In genomic region chr4:117156372-117156771, GRCm38 (mm10) we compare ENCODE assay signal across 7 mouse cellular contexts. TPM values are rescaled to one million over a fixed set of nuclear protein-coding genes. Genes with fewer than 3 reads are reported as not detected.
DNase-seq lines count a peak whose midpoint lies in the region; ATAC-seq and TF ChIP-seq lines count a peak whose summit lies in the region.

No protein-coding gene starts in this region.

- H3K4me2 ChIP-seq in forebrain, embryonic 13.5 days = peak overlapping the region; percentile 89
- H3K4me2 ChIP-seq in liver, embryonic 11.5 days = peak overlapping the region; percentile 57
- peak overlapping the region; percentile 80 for H3K4me2 ChIP-seq in stomach, postnatal 0 days (replicated peaks; ENCODE audit: low read depth)

- TF ChIP-seq EP300 in stomach, postnatal 0 days (optimal IDR thresholded peaks at IDR 0.05) = no peak

- no peak for TF ChIP-seq CTCF in stomach, postnatal 0 days (IDR thresholded peaks at IDR 0.05; ENCODE audit: low read depth)

- ATAC-seq in megakaryocyte, adult 5-6 weeks (ENCODE audit: poor library complexity, severe bottlenecking) = no peak
- no peak for ATAC-seq in forebrain, embryonic 13.5 days
- ATAC-seq in liver, embryonic 11.5 days (replicated peaks; ENCODE audit: low FRiP score) = no peak
- ATAC-seq in stomach, postnatal 0 days (ENCODE audit: low FRiP score, low TSS enrichment) = no peak

- H3K27ac ChIP-seq in forebrain, embryonic 13.5 days = peak overlapping the region; percentile 94; the same call in 1 of the 2 replicates
- H3K27ac ChIP-seq in liver, embryonic 11.5 days (ENCODE audit: low read depth, low read length) = peak overlapping the region; percentile 97
- H3K27ac ChIP-seq in stomach, postnatal 0 days (replicated peaks) = no peak overlapping the region; the same call in 1 of the 2 replicates

- H3K9ac ChIP-seq in forebrain, embryonic 13.5 days = peak overlapping the region; percentile 100; the same call in 1 of the 2 replicates
- H3K9ac ChIP-seq in liver, embryonic 11.5 days (ENCODE audit: low read depth, low read length) = peak overlapping the region; percentile 100
- peak overlapping the region; percentile 98; the same call in 1 of the 2 replicates for H3K9ac ChIP-seq in stomach, postnatal 0 days (ENCODE audit: low read length)

- peaks cover 65% of the 10 kb centered on the region for H3K36me3 ChIP-seq in megakaryocyte, embryonic 14.5 days (replicated peaks; ENCODE audit: low read length)
- peaks cover 59% of the 10 kb centered on the region for H3K36me3 ChIP-seq in forebrain, embryonic 13.5 days (ENCODE audit: poor library complexity, severe bottlenecking)
- peaks cover 40% of the 10 kb centered on the region for H3K36me3 ChIP-seq in liver, embryonic 11.5 days (ENCODE audit: control insufficient read depth, insufficient read depth, low read length)
- H3K36me3 ChIP-seq in stomach, postnatal 0 days (ENCODE audit: control insufficient read depth, insufficient read depth, low read length) = peaks cover 15% of the 10 kb centered on the region

- DNase-seq in liver, embryonic 11.5 days (ENCODE audit: low spot score) = no peak
- DNase-seq in stomach, postnatal 0 days (ENCODE audit: low spot score) = no peak
- no peak for DNase-seq in ovary, postnatal 10 days (ENCODE audit: low spot score)
- DNase-seq in kidney, postnatal 25 days = no peak

- no peaks in the 10 kb centered on the region for H3K9me3 ChIP-seq in megakaryocyte, embryonic 14.5 days
- no peaks in the 10 kb centered on the region for H3K9me3 ChIP-seq in forebrain, embryonic 13.5 days (replicated peaks)
- H3K9me3 ChIP-seq in liver, embryonic 11.5 days (ENCODE audit: control insufficient read depth, low read length) = no peaks in the 10 kb centered on the region
- no peaks in the 10 kb centered on the region for H3K9me3 ChIP-seq in stomach, postnatal 0 days (ENCODE audit: control insufficient read depth, low read length)

- peak overlapping the region; percentile 95 for H3K4me3 ChIP-seq in megakaryocyte, embryonic 14.5 days (replicated peaks)
- H3K4me3 ChIP-seq in forebrain, embryonic 13.5 days = peak overlapping the region; percentile 96
- peak overlapping the region; percentile 99 for H3K4me3 ChIP-seq in liver, embryonic 11.5 days (ENCODE audit: low read depth, low read length)
- peak overlapping the region; percentile 95 for H3K4me3 ChIP-seq in stomach, postnatal 0 days (ENCODE audit: low read depth, low read length)

- WGBS in forebrain, embryonic 13.5 days = 25% methylated on average over 6 of the region's 6 CpGs
- 22% methylated on average over 6 of the region's 6 CpGs for WGBS in liver, embryonic 11.5 days
- WGBS in stomach, postnatal 0 days = 28% methylated on average over 6 of the region's 6 CpGs

- H3K4me1 ChIP-seq in megakaryocyte, embryonic 14.5 days = peaks cover 40% of the 10 kb centered on the region
- peaks cover 26% of the 10 kb centered on the region for H3K4me1 ChIP-seq in forebrain, embryonic 13.5 days
- peaks cover 25% of the 10 kb centered on the region for H3K4me1 ChIP-seq in liver, embryonic 11.5 days (replicated peaks; ENCODE audit: control insufficient read depth, insufficient read depth, low read length)
- peaks cover 2% of the 10 kb centered on the region; the same call in 1 of the 2 replicates for H3K4me1 ChIP-seq in stomach, postnatal 0 days (replicated peaks; ENCODE audit: control insufficient read depth, insufficient read depth)

- no peaks in the 10 kb centered on the region for H3K27me3 ChIP-seq in megakaryocyte, embryonic 14.5 days (replicated peaks)
- H3K27me3 ChIP-seq in forebrain, embryonic 13.5 days = no peaks in the 10 kb centered on the region
- H3K27me3 ChIP-seq in liver, embryonic 11.5 days (replicated peaks; ENCODE audit: control insufficient read depth, insufficient read depth, low read length) = no peaks in the 10 kb centered on the region
- no peaks in the 10 kb centered on the region for H3K27me3 ChIP-seq in stomach, postnatal 0 days (ENCODE audit: control insufficient read depth, insufficient read depth, low read length)

RNA-seq across cellular contexts. Expression of gene Rps8, which starts 0.3 kb away (rescaled TPM):
- 358 and 2,282 TPM in 2 replicates for polyA plus RNA-seq in megakaryocyte, embryonic 14.5 days (2012; ENCODE audit: insufficient read depth, low replicate concordance)
- total RNA-seq in megakaryocyte, adult 5-6 weeks (2015) = 2,618 and 2,625 TPM in 2 replicates
- total RNA-seq in megakaryocyte, adult 5-6 weeks (2017) = 984 and 1,065 TPM in 2 replicates
- polyA plus RNA-seq in forebrain, embryonic 13.5 days (2015; fragmentation: Nextera tagmentation; extraction: Ambion mirVana) = 667 and 710 TPM in 2 replicates
- 1,349 and 1,481 TPM in 2 replicates for polyA plus RNA-seq in liver, embryonic 11.5 days (2014; fragmentation: Nextera tagmentation; extraction: Ambion mirVana)
- 752 and 809 TPM in 2 replicates for polyA plus RNA-seq in stomach, postnatal 0 days (2015; fragmentation: Nextera tagmentation; extraction: Ambion mirVana)

RNA-seq across cellular contexts. Expression of gene Plk3, which starts 22.6 kb away (rescaled TPM):
- 13.2 and 16.0 TPM in 2 replicates for polyA plus RNA-seq in megakaryocyte, embryonic 14.5 days (2012; ENCODE audit: insufficient read depth, low replicate concordance)
- total RNA-seq in megakaryocyte, adult 5-6 weeks (2015) = 4.9 and 6.2 TPM in 2 replicates
- total RNA-seq in megakaryocyte, adult 5-6 weeks (2017) = 3.0 and 4.2 TPM in 2 replicates
- 11.4 and 12.0 TPM in 2 replicates for polyA plus RNA-seq in forebrain, embryonic 13.5 days (2015; fragmentation: Nextera tagmentation; extraction: Ambion mirVana)
- 2.4 and 2.5 TPM in 2 replicates for polyA plus RNA-seq in liver, embryonic 11.5 days (2014; fragmentation: Nextera tagmentation; extraction: Ambion mirVana)
- polyA plus RNA-seq in stomach, postnatal 0 days (2015; fragmentation: Nextera tagmentation; extraction: Ambion mirVana) = 18.1 and 18.7 TPM in 2 replicates

RNA-seq across cellular contexts. Expression of gene Kif2c, which starts 26.1 kb away (rescaled TPM):
- polyA plus RNA-seq in megakaryocyte, embryonic 14.5 days (2012; ENCODE audit: insufficient read depth, low replicate concordance) = 5.6 and 8.3 TPM in 2 replicates
- 30.3 and 30.4 TPM in 2 replicates for total RNA-seq in megakaryocyte, adult 5-6 weeks (2015)
- 44.9 and 50.4 TPM in 2 replicates for total RNA-seq in megakaryocyte, adult 5-6 weeks (2017)
- polyA plus RNA-seq in forebrain, embryonic 13.5 days (2015; fragmentation: Nextera tagmentation; extraction: Ambion mirVana) = 68.4 and 74.1 TPM in 2 replicates
- polyA plus RNA-seq in liver, embryonic 11.5 days (2014; fragmentation: Nextera tagmentation; extraction: Ambion mirVana) = 57.3 and 68.0 TPM in 2 replicates
- 7.9 and 11.5 TPM in 2 replicates for polyA plus RNA-seq in stomach, postnatal 0 days (2015; fragmentation: Nextera tagmentation; extraction: Ambion mirVana)

RNA-seq across cellular contexts. Expression of gene Tctex1d4, which starts 29.8 kb away (rescaled TPM):
- polyA plus RNA-seq in megakaryocyte, embryonic 14.5 days (2012; ENCODE audit: insufficient read depth, low replicate concordance) = 12.1 TPM in 1 of 2 replicates, not detected in the other
- total RNA-seq in megakaryocyte, adult 5-6 weeks (2015) = 2.1 TPM in 1 of 2 replicates, not detected in the other
- 0.53 and 2.8 TPM in 2 replicates for total RNA-seq in megakaryocyte, adult 5-6 weeks (2017)
- 0.40 TPM in 1 of 2 replicates, not detected in the other for polyA plus RNA-seq in forebrain, embryonic 13.5 days (2015; fragmentation: Nextera tagmentation; extraction: Ambion mirVana)
- polyA plus RNA-seq in liver, embryonic 11.5 days (2014; fragmentation: Nextera tagmentation; extraction: Ambion mirVana) = not detected in 2 replicates
- 0.58 and 0.62 TPM in 2 replicates for polyA plus RNA-seq in stomach, postnatal 0 days (2015; fragmentation: Nextera tagmentation; extraction: Ambion mirVana)

RNA-seq across cellular contexts. Expression of gene Btbd19, which starts 30.8 kb away (rescaled TPM):
- polyA plus RNA-seq in megakaryocyte, embryonic 14.5 days (2012; ENCODE audit: insufficient read depth, low replicate concordance) = 12.4 and 46.5 TPM in 2 replicates
- total RNA-seq in megakaryocyte, adult 5-6 weeks (2015) = 5.3 and 5.9 TPM in 2 replicates
- 10.4 and 11.1 TPM in 2 replicates for total RNA-seq in megakaryocyte, adult 5-6 weeks (2017)
- 3.1 and 3.9 TPM in 2 replicates for polyA plus RNA-seq in forebrain, embryonic 13.5 days (2015; fragmentation: Nextera tagmentation; extraction: Ambion mirVana)
- 8.3 and 8.5 TPM in 2 replicates for polyA plus RNA-seq in liver, embryonic 11.5 days (2014; fragmentation: Nextera tagmentation; extraction: Ambion mirVana)
- 5.7 and 5.9 TPM in 2 replicates for polyA plus RNA-seq in stomach, postnatal 0 days (2015; fragmentation: Nextera tagmentation; extraction: Ambion mirVana)
